Mouse (Mus musculus) intestine, embryonic 14.5 days (tissue): ENCODE results near the gene Rgp1. TPM values are rescaled to one million over a fixed set of nuclear protein-coding genes. Genes with fewer than 3 reads are reported as not detected.
A peak's percentile ranks its signal among the peaks of the same experiment; 100 is the strongest.

Experiments used
- ATAC-seq: fragments of 200-750 bp; cut with Nextera tagmentation; replicated peaks from 2 replicates; pipeline ENCODE4 v1.8.0; 2017; ENCODE audit warnings: low read depth, moderate number of reproducible peaks, moderate TSS enrichment, moderate library complexity; ENCODE audit not compliant: low FRiP score, low TSS enrichment
- DNase-seq: peaks from one replicate; pipeline ENCODE4 v3.0.0-alpha.2; 2018; ENCODE audit warnings: low spot score
- H3K27ac ChIP-seq: fragments of 300-500 bp; sonication (generic); 2 replicates; pipeline ENCODE4 v1.5.1; 2014; ENCODE audit warnings: low read depth, mild to moderate bottlenecking, control low read depth
- H3K27me3 ChIP-seq: fragments of 300-500 bp; sonication (generic); replicated peaks from 2 replicates; pipeline ENCODE4 v1.6.1; 2014; ENCODE audit warnings: low read length, control low read depth; ENCODE audit not compliant: control insufficient read depth, insufficient read depth
- H3K36me3 ChIP-seq: fragments of 300-500 bp; sonication (generic); 2 replicates; pipeline ENCODE4 v1.6.1; 2014; ENCODE audit warnings: low read length, control low read depth; ENCODE audit not compliant: control insufficient read depth, insufficient read depth
- H3K4me1 ChIP-seq: fragments of 300-500 bp; sonication (generic); replicated peaks from 2 replicates; pipeline ENCODE4 v1.6.1; 2014; ENCODE audit warnings: low read length, control low read depth, mixed read lengths; ENCODE audit not compliant: control insufficient read depth, insufficient read depth
- H3K4me2 ChIP-seq: fragments of 300-500 bp; sonication (generic); 2 replicates; pipeline ENCODE4 v1.6.1; 2014; ENCODE audit warnings: low read length
- H3K4me3 ChIP-seq: fragments of 300-500 bp; sonication (generic); 2 replicates; pipeline ENCODE4 v1.5.1; 2014; ENCODE audit warnings: low read depth, low read length, control low read depth, mixed read lengths
- H3K9ac ChIP-seq: fragments of 300-500 bp; sonication (generic); 2 replicates; pipeline ENCODE4 v1.6.1; 2014; ENCODE audit warnings: mild to moderate bottlenecking, low read length
- H3K9me3 ChIP-seq: fragments of 300-500 bp; sonication (generic); 2 replicates; pipeline ENCODE4 v1.6.1; 2016; ENCODE audit warnings: low read length, control low read depth; ENCODE audit not compliant: control insufficient read depth
- WGBS: fragments of 180-500 bp; shearing (Covaris S2); extraction: QIAGEN DNeasy Blood & Tissue Kit; methylation state at CpG from one replicate; pipeline ENCODE4 v1.1.7; 2014; 5-methylcytosine and 5-hydroxymethylcytosine counted together
- microRNA-seq: library from miRNA; unstranded; fragments of <30 nt; microRNA quantifications from one replicate; pipeline ENCODE4, GENCODE M21; 2016
- polyA plus RNA-seq: library from polyadenylated mRNA; unstranded; fragments of >200 nt; fragmentation: Nextera tagmentation; extraction: Ambion mirVana; gene quantifications from 2 replicates; pipeline ENCODE4 v1.2.1, GENCODE M21; 2014

Rgp1 gene
- polyA plus RNA-seq, 1 experiment from 2014 or later = 29.7 TPM

GRCm38 (mm10) chr4:43633296-43633695 lies 54.8 kb downstream of the Rgp1 start:
- Histone ChIP-seq H3K36me3 (no peaks in the 10 kb centered on the region), H3K4me3 (no peak overlapping the region), H3K4me2 (peak overlapping the region; percentile 84; the same call in 1 of the 2 replicates), H3K9ac (no peak overlapping the region), H3K27me3 (no peaks in the 10 kb centered on the region), H3K27ac (no peak overlapping the region), H3K9me3 (no peaks in the 10 kb centered on the region), H3K4me1 (peaks cover 24% of the 10 kb centered on the region)
- ATAC-seq = no peak
- no peak for DNase-seq
- WGBS = 85% methylated on average over 8 of the region's 8 CpGs

- Histone ChIP-seq H3K4me1 (peaks cover 24% of the 10 kb centered on the region), H3K9me3 (no peaks in the 10 kb centered on the region), H3K27ac (no peak overlapping the region), H3K36me3 (no peaks in the 10 kb centered on the region), H3K4me2 (no peak overlapping the region), H3K27me3 (no peaks in the 10 kb centered on the region), H3K4me3 (no peak overlapping the region), H3K9ac (no peak overlapping the region)
- WGBS = 96% methylated on average over 2 of the region's 2 CpGs
- DNase-seq = peak; percentile 45
- ATAC-seq = no peak
Measured at GRCm38 (mm10) chr4:43633736-43634135, 55.2 kb downstream of the Rgp1 start.

- Histone ChIP-seq H3K36me3 (no peaks in the 10 kb centered on the region), H3K4me2 (no peak overlapping the region), H3K27me3 (no peaks in the 10 kb centered on the region), H3K4me1 (peaks cover 24% of the 10 kb centered on the region), H3K27ac (no peak overlapping the region), H3K9me3 (no peaks in the 10 kb centered on the region), H3K9ac (no peak overlapping the region), H3K4me3 (no peak overlapping the region)
- WGBS = 92% methylated on average over 7 of the region's 7 CpGs
- DNase-seq (peak; percentile 34), ATAC-seq (no peak)
Measured at GRCm38 (mm10) chr4:43634621-43635374, 56.3 kb downstream of the Rgp1 start.

DNA sequence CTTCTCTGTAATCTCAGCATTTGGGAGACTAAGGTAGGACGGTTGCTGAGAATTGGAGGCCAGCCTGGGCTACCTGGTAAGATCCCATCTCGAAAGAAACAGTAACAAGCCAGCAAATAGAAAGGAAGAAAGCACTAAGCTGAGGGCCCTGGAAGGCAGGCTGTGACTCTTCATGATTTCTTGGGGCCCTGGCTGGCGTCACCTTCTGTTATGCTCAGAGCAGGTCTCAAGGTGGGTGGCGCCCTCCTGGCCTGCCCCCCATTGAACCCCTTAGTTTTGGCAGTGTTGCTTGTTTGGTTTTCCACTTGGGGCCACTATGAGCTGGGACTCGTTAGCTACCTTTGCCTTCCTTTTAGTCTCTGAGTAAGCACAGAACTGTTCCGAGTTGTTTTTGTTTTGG lies 58.2 kb downstream of the Rgp1 start:
- DNase-seq = peak; percentile 44

More for the DNA sequence above, 58.2 kb downstream of the Rgp1 start:
- Histone ChIP-seq H3K9me3 (no peaks in the 10 kb centered on the region), H3K9ac (no peak overlapping the region), H3K4me2 (no peak overlapping the region), H3K4me1 (peaks cover 14% of the 10 kb centered on the region), H3K36me3 (no peaks in the 10 kb centered on the region), H3K4me3 (no peak overlapping the region), H3K27ac (no peak overlapping the region), H3K27me3 (no peaks in the 10 kb centered on the region)
- no peak for ATAC-seq
- 76% methylated on average over 6 of the region's 6 CpGs for WGBS

Small RNA genes within 50 kb of the gene (microRNA-seq; reads per million reads assigned to microRNA genes)
- gene Gm25262 = 0.25 reads per million

Other genes with a start within 250 kb of the Rgp1 start
- 11.2 and 11.7 TPM in 2 replicates for gene Rusc2, start 196.7 kb upstream of the Rgp1 start, polyA plus RNA-seq
- 0.18 TPM in 1 of 2 replicates, not detected in the other for gene Fam166b, start 149.6 kb upstream of the Rgp1 start, polyA plus RNA-seq
- gene Tesk1, start 136.8 kb upstream of the Rgp1 start, polyA plus RNA-seq = 8.6 and 9.5 TPM in 2 replicates
- 4.2 and 4.8 TPM in 2 replicates for gene Cd72, start 124.1 kb upstream of the Rgp1 start, polyA plus RNA-seq
- not detected in 2 replicates for gene Sit1, start 95.0 kb upstream of the Rgp1 start, polyA plus RNA-seq
- 109 and 128 TPM in 2 replicates for gene Ccdc107, start 85.8 kb upstream of the Rgp1 start, polyA plus RNA-seq
- gene Arhgef39, start 79.0 kb upstream of the Rgp1 start, polyA plus RNA-seq = 42.5 and 47.6 TPM in 2 replicates
- 4.0 and 9.4 TPM in 2 replicates for gene Car9, start 71.7 kb upstream of the Rgp1 start, polyA plus RNA-seq
- gene Tpm2, start 55.0 kb upstream of the Rgp1 start, polyA plus RNA-seq = 516 and 574 TPM in 2 replicates
- 64.8 and 68.6 TPM in 2 replicates for gene Creb3, start 16.4 kb upstream of the Rgp1 start, polyA plus RNA-seq
- gene Tln1, start 16.0 kb upstream of the Rgp1 start, polyA plus RNA-seq = 66.0 and 69.8 TPM in 2 replicates
- 13.2 and 15.5 TPM in 2 replicates for gene Gba2, start 158 bp downstream of the Rgp1 start, polyA plus RNA-seq
- gene Msmp, start 5.8 kb downstream of the Rgp1 start, polyA plus RNA-seq = 0.49 and 1.3 TPM in 2 replicates
- 11.1 and 12.1 TPM in 2 replicates for gene Npr2, start 53.2 kb downstream of the Rgp1 start, polyA plus RNA-seq
- 0.74 and 1.2 TPM in 2 replicates for gene Spag8, start 74.9 kb downstream of the Rgp1 start, polyA plus RNA-seq
- gene Hint2, start 77.8 kb downstream of the Rgp1 start, polyA plus RNA-seq = 113 and 115 TPM in 2 replicates
- gene Tmem8b, start 90.3 kb downstream of the Rgp1 start, polyA plus RNA-seq = 4.2 TPM in 2 replicates
- gene Fam221b, start 90.4 kb downstream of the Rgp1 start, polyA plus RNA-seq = 2.9 and 3.9 TPM in 2 replicates
- gene Olfr70, start 122.1 kb downstream of the Rgp1 start, polyA plus RNA-seq = not detected in 2 replicates
- not detected in 2 replicates for gene Olfr71, start 131.5 kb downstream of the Rgp1 start, polyA plus RNA-seq
- 0.61 and 0.85 TPM in 2 replicates for gene Hrct1, start 148.5 kb downstream of the Rgp1 start, polyA plus RNA-seq
- 0.04 TPM in 1 of 2 replicates, not detected in the other for gene Spaar, start 151.3 kb downstream of the Rgp1 start, polyA plus RNA-seq
- not detected in 2 replicates for gene Olfr159, start 192.3 kb downstream of the Rgp1 start, polyA plus RNA-seq
- not detected in 2 replicates for gene Olfr156, start 245.2 kb downstream of the Rgp1 start, polyA plus RNA-seq